14 mouse cellular contexts compared by ENCODE assay signal in the genomic region with DNA sequence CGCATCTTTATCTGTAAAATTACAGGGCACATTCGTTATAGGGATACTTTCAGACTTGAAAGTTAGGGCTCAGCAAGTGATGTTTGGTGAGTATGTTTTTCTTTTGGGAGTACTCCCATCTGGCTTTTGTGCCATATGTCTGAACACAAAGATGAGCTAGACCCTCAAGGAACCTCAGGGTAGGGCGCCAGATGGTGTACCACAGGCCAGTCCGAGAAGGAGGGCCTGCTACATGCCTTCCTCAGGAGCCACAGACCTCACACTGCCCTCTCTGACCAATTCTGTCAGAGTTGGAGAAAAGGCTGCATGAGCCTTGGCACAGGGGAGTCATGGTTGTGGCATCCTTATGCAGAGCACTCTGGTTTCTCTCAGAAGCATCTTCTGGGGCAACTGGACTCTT.
"Had no signal": no experiment of that assay in that cellular context is flagged by ENCODE, and none has a peak within 500 bp of the region (broad histone marks: within the 10 kb centered on the region; RNA-seq: fewer than 3 reads in every experiment).

No protein-coding gene starts in this region.

- H3K4me1 ChIP-seq: midbrain, embryonic 12.5 days; neural tube, embryonic 12.5 days; stomach, embryonic 15.5 days had no signal

- H3K9ac ChIP-seq: lung, embryonic 14.5 days; midbrain, embryonic 12.5 days; neural tube, embryonic 12.5 days; stomach, embryonic 15.5 days had no signal

- H3K4me3 ChIP-seq: megakaryocyte, embryonic 14.5 days; midbrain, embryonic 12.5 days; neural tube, embryonic 12.5 days; stomach, embryonic 15.5 days had no signal

- H3K27ac ChIP-seq: macrophage; midbrain, embryonic 12.5 days; neural tube, embryonic 12.5 days; stomach, embryonic 15.5 days; stomach, postnatal 0 days had no signal

- H3K27me3 ChIP-seq: megakaryocyte, embryonic 14.5 days; midbrain, embryonic 12.5 days; neural tube, embryonic 12.5 days; stomach, embryonic 15.5 days had no signal

- DNase-seq: lung, adult 18-20 months; lung, embryonic 14.5 days; lung, postnatal 10 days; midbrain, embryonic 14.5 days; right cerebral cortex, postnatal 14 days; thymus, adult 2 months; thymus, postnatal 25 days; thymus, postnatal 4 days had no signal

- H3K9me3 ChIP-seq: megakaryocyte, embryonic 14.5 days; midbrain, embryonic 12.5 days; neural tube, embryonic 12.5 days; stomach, embryonic 15.5 days had no signal

- H3K4me2 ChIP-seq: lung, embryonic 14.5 days; midbrain, embryonic 12.5 days; neural tube, embryonic 12.5 days; stomach, embryonic 15.5 days had no signal
